Mouse (Mus musculus) hindbrain, embryonic 16.5 days (tissue): ENCODE measurements around the gene Adm. TPM values are rescaled to one million over a fixed set of nuclear protein-coding genes. Genes with fewer than 3 reads are reported as not detected.

ENCODE experiments used
- ATAC-seq: fragments of 200-750 bp; cut with Nextera tagmentation; 2 replicates; pipeline ENCODE4 v1.8.0; 2017; ENCODE audit warnings: moderate TSS enrichment, moderate library complexity
- H3K27ac ChIP-seq: fragments of 300-500 bp; sonication (generic); 2 replicates; pipeline ENCODE4 v1.5.1; 2014; ENCODE audit warnings: low read depth, mild to moderate bottlenecking, control low read depth, low read length, moderate library complexity
- H3K27me3 ChIP-seq: fragments of 300-500 bp; sonication (generic); replicated peaks from 2 replicates; pipeline ENCODE4 v1.6.1; 2014; ENCODE audit warnings: low read length; ENCODE audit not compliant: control insufficient read depth, insufficient read depth
- H3K36me3 ChIP-seq: fragments of 300-500 bp; sonication (generic); 2 replicates; pipeline ENCODE4 v1.6.1; 2014; ENCODE audit warnings: mild to moderate bottlenecking, low read length, moderate library complexity, mixed read lengths; ENCODE audit not compliant: control insufficient read depth, insufficient read depth
- H3K4me1 ChIP-seq: fragments of 300-500 bp; sonication (generic); 2 replicates; pipeline ENCODE4 v1.6.1; 2014; ENCODE audit warnings: low read depth, low read length; ENCODE audit not compliant: control insufficient read depth, insufficient read depth
- H3K4me2 ChIP-seq: fragments of 300-500 bp; sonication (generic); 2 replicates; pipeline ENCODE4 v1.6.1; 2014; ENCODE audit warnings: mild to moderate bottlenecking, low read length, control low read depth, moderate library complexity
- H3K4me3 ChIP-seq: fragments of 300-500 bp; sonication (generic); 2 replicates; pipeline ENCODE4 v1.5.1; 2014; ENCODE audit warnings: mild to moderate bottlenecking, low read length, control low read depth, moderate library complexity
- H3K9ac ChIP-seq: fragments of 300-500 bp; sonication (generic); 2 replicates; pipeline ENCODE4 v1.6.1; 2014; ENCODE audit warnings: low read depth, mild to moderate bottlenecking, control low read depth, low read length, moderate library complexity
- H3K9me3 ChIP-seq: fragments of 300-500 bp; sonication (generic); 2 replicates; pipeline ENCODE4 v1.6.1; 2014; ENCODE audit warnings: mild to moderate bottlenecking, low read length, moderate library complexity; ENCODE audit not compliant: control insufficient read depth
- WGBS: fragments of 180-500 bp; shearing (Covaris S2); extraction: QIAGEN DNeasy Blood & Tissue Kit; methylation state at CpG from one replicate; pipeline ENCODE4 v1.1.7; 2014; 5-methylcytosine and 5-hydroxymethylcytosine counted together
- polyA plus RNA-seq: library from polyadenylated mRNA; unstranded; fragments of >200 nt; fragmentation: Nextera tagmentation; extraction: Ambion mirVana; gene quantifications from 2 replicates; pipeline ENCODE4 v1.2.1, GENCODE M21; 2015

Adm gene
- polyA plus RNA-seq, 1 experiment from 2014 or later: 5.5 TPM

- ATAC-seq: peak; percentile 19; the same call in 1 of the 2 replicates
- Histone ChIP-seq H3K9me3 (no peaks in the 10 kb centered on the region), H3K9ac (peak overlapping the region; percentile 99), H3K27ac (peak overlapping the region; percentile 99), H3K4me2 (peak overlapping the region; percentile 93), H3K27me3 (no peaks in the 10 kb centered on the region; the same call in 1 of the 2 replicates), H3K36me3 (no peaks in the 10 kb centered on the region), H3K4me1 (peaks cover 15% of the 10 kb centered on the region), H3K4me3 (peak overlapping the region; percentile 95)
- WGBS: 2% methylated on average over 17 of the region's 17 CpGs
Observed at GRCm38 (mm10) chr7:110613381-110614132, 13.9 kb upstream of the Adm start.

GRCm38 (mm10) chr7:110614133-110615063 lies 13.1 kb upstream of the Adm start, which contains the start of gene Sbf2:
Gene Sbf2, minus strand, starts transcription at chr7:110614922.
- Histone ChIP-seq H3K36me3 (no peaks in the 10 kb centered on the region), H3K27ac (peak within 1 kb of the TSS; percentile 99), H3K9me3 (no peaks in the 10 kb centered on the region), H3K27me3 (no peaks in the 10 kb centered on the region; the same call in 1 of the 2 replicates), H3K4me1 (peaks cover 15% of the 10 kb centered on the region), H3K4me2 (peak within 1 kb of the TSS; percentile 93), H3K4me3 (peak within 1 kb of the TSS; percentile 95), H3K9ac (peak within 1 kb of the TSS; percentile 99)
- WGBS: under 1% methylated on average over 81 of the region's 127 CpGs
- ATAC-seq: peak; percentile 90

- WGBS: under 1% methylated on average over 20 of the region's 20 CpGs
- Histone ChIP-seq H3K27ac (peak overlapping the region; percentile 99), H3K9ac (peak overlapping the region; percentile 99), H3K4me3 (peak overlapping the region; percentile 95), H3K9me3 (no peaks in the 10 kb centered on the region), H3K27me3 (no peaks in the 10 kb centered on the region; the same call in 1 of the 2 replicates), H3K4me1 (peaks cover 15% of the 10 kb centered on the region), H3K36me3 (no peaks in the 10 kb centered on the region), H3K4me2 (peak overlapping the region; percentile 93)
- ATAC-seq: peak; percentile 7; the same call in 1 of the 2 replicates
Observed at GRCm38 (mm10) chr7:110615151-110615631, 12.3 kb upstream of the Adm start.

DNA sequence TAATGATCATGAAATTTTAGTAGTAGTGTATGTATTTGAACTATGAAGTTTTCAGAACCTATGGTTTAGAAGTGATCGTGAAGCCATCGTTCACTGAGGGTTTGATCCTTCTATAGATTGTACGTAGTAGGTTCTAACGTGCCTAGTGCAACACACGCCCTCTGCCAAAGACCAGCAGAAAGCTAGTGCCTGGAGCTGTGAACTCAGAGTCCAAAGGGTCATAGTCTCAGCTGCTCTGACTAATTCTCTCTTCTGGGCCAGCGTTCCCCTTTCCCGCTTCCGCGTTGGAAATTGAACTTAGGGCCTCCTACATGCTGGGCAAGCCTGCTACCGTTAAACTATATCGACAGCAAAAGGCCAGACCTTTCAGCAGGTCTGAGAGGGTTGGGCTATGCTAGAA lies 11.7 kb upstream of the Adm start:
- WGBS: 7% methylated on average over 11 of the region's 11 CpGs
- Histone ChIP-seq H3K4me1 (peaks cover 15% of the 10 kb centered on the region), H3K4me2 (peak overlapping the region; percentile 93), H3K27me3 (no peaks in the 10 kb centered on the region; the same call in 1 of the 2 replicates), H3K9me3 (no peaks in the 10 kb centered on the region), H3K27ac (no peak overlapping the region), H3K9ac (no peak overlapping the region), H3K4me3 (peak overlapping the region; percentile 95; the same call in 1 of the 2 replicates), H3K36me3 (no peaks in the 10 kb centered on the region)
- ATAC-seq: no peak

- Histone ChIP-seq H3K27me3 (peaks cover 2% of the 10 kb centered on the region), H3K4me1 (peaks cover 2% of the 10 kb centered on the region), H3K9ac (no peak overlapping the region), H3K9me3 (no peaks in the 10 kb centered on the region), H3K27ac (no peak overlapping the region), H3K4me3 (no peak overlapping the region), H3K36me3 (no peaks in the 10 kb centered on the region), H3K4me2 (no peak overlapping the region)
- 59% methylated on average over 9 of the region's 9 CpGs for WGBS
- ATAC-seq: no peak
Observed at GRCm38 (mm10) chr7:110619086-110619611, 8.3 kb upstream of the Adm start.

- peaks cover 26% of the 10 kb centered on the region for H3K27me3 ChIP-seq
- no peak overlapping the region for H3K4me3 ChIP-seq
- no peak overlapping the region for H3K4me2 ChIP-seq
- no peak overlapping the region for H3K9ac ChIP-seq
- 69% methylated on average over 2 of the region's 2 CpGs for WGBS
- no peaks in the 10 kb centered on the region for H3K36me3 ChIP-seq
- H3K27ac ChIP-seq: no peak overlapping the region
- no peak for ATAC-seq
- no peaks in the 10 kb centered on the region for H3K9me3 ChIP-seq
- H3K4me1 ChIP-seq: peaks cover 31% of the 10 kb centered on the region
Observed at GRCm38 (mm10) chr7:110624067-110624466, 3.4 kb upstream of the Adm start.

- ATAC-seq: no peak
- H3K4me1 ChIP-seq: peaks cover 36% of the 10 kb centered on the region
- H3K9ac ChIP-seq: no peak overlapping the region
- H3K4me3 ChIP-seq: no peak overlapping the region
- WGBS: 85% methylated on average over 13 of the region's 13 CpGs
- peaks cover 30% of the 10 kb centered on the region for H3K27me3 ChIP-seq
- H3K9me3 ChIP-seq: no peaks in the 10 kb centered on the region
- no peaks in the 10 kb centered on the region for H3K36me3 ChIP-seq
- H3K4me2 ChIP-seq: no peak overlapping the region
- H3K27ac ChIP-seq: no peak overlapping the region
Observed at GRCm38 (mm10) chr7:110624961-110625360, 2.5 kb upstream of the Adm start.

DNA sequence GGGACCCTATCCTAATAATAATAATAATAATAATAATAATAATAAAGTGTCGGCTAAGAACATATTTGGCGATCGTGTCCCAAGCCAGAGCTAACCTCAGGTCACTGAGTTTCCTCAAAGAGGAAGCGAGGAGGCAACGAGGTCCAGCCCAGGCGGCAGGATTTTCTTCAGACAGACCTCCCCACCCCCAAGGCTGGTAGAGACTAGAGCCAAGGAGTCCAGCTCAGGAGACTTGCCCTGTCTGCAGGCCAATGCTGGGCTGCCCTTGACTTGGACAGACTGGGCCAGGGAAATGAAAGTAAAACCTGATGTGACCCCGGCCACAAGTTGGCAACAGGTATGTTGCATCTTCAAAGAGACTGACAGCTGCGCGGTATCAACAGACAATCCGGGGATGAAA lies 2.0 kb upstream of the Adm start:
- Histone ChIP-seq H3K27ac (no peak overlapping the region), H3K4me3 (no peak overlapping the region), H3K9ac (no peak overlapping the region), H3K36me3 (no peaks in the 10 kb centered on the region), H3K4me2 (no peak overlapping the region), H3K4me1 (peaks cover 37% of the 10 kb centered on the region), H3K9me3 (no peaks in the 10 kb centered on the region), H3K27me3 (peaks cover 31% of the 10 kb centered on the region)
- no peak for ATAC-seq
- WGBS: 61% methylated on average over 10 of the region's 10 CpGs
